Mouse (Mus musculus) spleen, adult 10 weeks (tissue): ENCODE data around the gene Tmem259. TPM values are rescaled to one million over a fixed set of nuclear protein-coding genes. Genes with fewer than 3 reads are reported as not detected.

Experiments
- polyA plus RNA-seq: library from polyadenylated mRNA; stranded (reverse); fragments of 350-450 nt; fragmentation: Illumina TruSeq; extraction: RNeasy Lipid Tissue Mini Kit (QIAGEN cat#74804); gene quantifications from one replicate; pipeline ENCODE4 v1.2.3, GENCODE M21; 2015; ENCODE audit warnings: low replicate concordance; ENCODE audit not compliant: insufficient read depth

Gene Tmem259
- 23.2 TPM for polyA plus RNA-seq

GRCm38 (mm10) chr10:79984195-79984816, at the start of gene Tmem259:
Gene Tmem259 (minus strand): TSS chr10:79984330.

GRCm38 (mm10) chr10:80016511-80016910, 32.4 kb upstream of the Tmem259 start, which contains the start of gene Arhgap45:
Gene Arhgap45 (plus strand): TSS chr10:80016653.

GRCm38 (mm10) chr10:79996272-79997033, 12.3 kb upstream of the Tmem259 start, which contains the start of gene Abca7:
Gene Abca7 (plus strand): TSS chr10:79996494.

GRCm38 (mm10) chr10:79988506-79989271, 4.6 kb upstream of the Tmem259 start, which contains the start of gene Cnn2:
Gene Cnn2 (plus strand): TSS chr10:79988584.

GRCm38 (mm10) chr10:79970415-79971182, 13.5 kb downstream of the Tmem259 start, which contains the start of gene Grin3b:
Gene Grin3b (plus strand): TSS chr10:79970715.

GRCm38 (mm10) chr10:79959847-79960601, 24.1 kb downstream of the Tmem259 start, which contains the start of gene Wdr18:
Gene Wdr18 (plus strand): TSS chr10:79960152.

GRCm38 (mm10) chr10:79926491-79927323, 57.4 kb downstream of the Tmem259 start, which contains the start of gene Arid3a:
Gene Arid3a (plus strand): TSS chr10:79927043.

Other genes with a start within 250 kb of the Tmem259 start
- 16.0 TPM for gene Polrmt, start 237.7 kb downstream of the Tmem259 start, polyA plus RNA-seq
- gene Fgf22, start 229.3 kb downstream of the Tmem259 start, polyA plus RNA-seq, result not detected
- 5.5 TPM for gene Rnf126, start 217.4 kb downstream of the Tmem259 start, polyA plus RNA-seq
- 1.2 TPM for gene Fstl3, start 207.1 kb downstream of the Tmem259 start, polyA plus RNA-seq
- gene Prss57, start 193.4 kb downstream of the Tmem259 start, polyA plus RNA-seq, result 0.25 TPM
- 3.1 TPM for gene Palm, start 190.8 kb downstream of the Tmem259 start, polyA plus RNA-seq
- gene Misp, start 163.3 kb downstream of the Tmem259 start, polyA plus RNA-seq, result not detected
- gene Ptbp1, start 129.9 kb downstream of the Tmem259 start, polyA plus RNA-seq, result 156 TPM
- not detected for gene Prtn3, start 109.9 kb downstream of the Tmem259 start, polyA plus RNA-seq
- 0.47 TPM for gene Plppr3, start 109.7 kb downstream of the Tmem259 start, polyA plus RNA-seq
- 0.35 TPM for gene Elane, start 98.1 kb downstream of the Tmem259 start, polyA plus RNA-seq
- gene Cfd, start 93.5 kb downstream of the Tmem259 start, polyA plus RNA-seq, result 1.0 TPM
- 3.4 TPM for gene Med16, start 75.4 kb downstream of the Tmem259 start, polyA plus RNA-seq
- gene Gm26602, start 73.5 kb downstream of the Tmem259 start, polyA plus RNA-seq, result not detected
- gene Kiss1r, start 67.4 kb downstream of the Tmem259 start, polyA plus RNA-seq, result 0.33 TPM
- 52.3 TPM for gene R3hdm4, start 63.1 kb downstream of the Tmem259 start, polyA plus RNA-seq
- gene Arid3a, start 57.3 kb downstream of the Tmem259 start, polyA plus RNA-seq, result 8.9 TPM
- gene Wdr18, start 24.2 kb downstream of the Tmem259 start, polyA plus RNA-seq, result 10.6 TPM
- gene Grin3b, start 13.6 kb downstream of the Tmem259 start, polyA plus RNA-seq, result not detected
- 160 TPM for gene Cnn2, start 4.3 kb upstream of the Tmem259 start, polyA plus RNA-seq
- gene Abca7, start 12.2 kb upstream of the Tmem259 start, polyA plus RNA-seq, result 10.9 TPM
- gene Arhgap45, start 32.3 kb upstream of the Tmem259 start, polyA plus RNA-seq, result 93.1 TPM
- 19.3 TPM for gene Polr2e, start 55.5 kb upstream of the Tmem259 start, polyA plus RNA-seq
- gene Gpx4, start 62.8 kb upstream of the Tmem259 start, polyA plus RNA-seq, result 128 TPM
- gene Sbno2, start 121.2 kb upstream of the Tmem259 start, polyA plus RNA-seq, result 22.6 TPM
- gene Stk11, start 131.5 kb upstream of the Tmem259 start, polyA plus RNA-seq, result 58.7 TPM
- 23.7 TPM for gene Atp5d, start 154.3 kb upstream of the Tmem259 start, polyA plus RNA-seq
- gene Cbarp, start 156.5 kb upstream of the Tmem259 start, polyA plus RNA-seq, result 1.2 TPM
- gene Midn, start 163.9 kb upstream of the Tmem259 start, polyA plus RNA-seq, result 29.3 TPM
- gene Cirbp, start 181.7 kb upstream of the Tmem259 start, polyA plus RNA-seq, result 81.8 TPM
- 13.5 TPM for gene 1600002K03Rik, start 188.6 kb upstream of the Tmem259 start, polyA plus RNA-seq
- gene Efna2, start 195.2 kb upstream of the Tmem259 start, polyA plus RNA-seq, result 0.35 TPM
- gene Mum1, start 242.1 kb upstream of the Tmem259 start, polyA plus RNA-seq, result 40.2 TPM